Mouse (Mus musculus): ENCODE measurements around the gene Rnf141.

The Rnf141 gene

DNA sequence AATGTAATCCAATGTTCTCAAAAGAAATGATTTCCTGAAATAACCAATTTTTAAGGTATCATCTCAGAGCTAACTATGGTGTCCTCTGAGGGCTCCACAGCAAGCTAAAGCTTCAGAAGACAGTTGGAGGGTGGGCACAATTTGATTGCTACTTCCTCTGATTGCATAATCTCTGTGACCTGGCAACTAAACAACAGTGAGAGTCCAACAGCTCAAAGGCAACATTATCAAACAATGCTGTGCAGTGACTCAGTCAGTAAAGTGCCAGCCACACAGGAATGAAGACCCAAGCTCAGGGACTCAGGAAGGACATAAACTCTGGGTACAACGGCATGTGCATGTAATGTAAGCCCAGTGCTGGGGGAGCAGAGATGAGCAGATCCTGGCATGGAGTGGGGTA, 11.2 kb downstream of the Rnf141 start:
- DNase-seq, result no peak

DNA sequence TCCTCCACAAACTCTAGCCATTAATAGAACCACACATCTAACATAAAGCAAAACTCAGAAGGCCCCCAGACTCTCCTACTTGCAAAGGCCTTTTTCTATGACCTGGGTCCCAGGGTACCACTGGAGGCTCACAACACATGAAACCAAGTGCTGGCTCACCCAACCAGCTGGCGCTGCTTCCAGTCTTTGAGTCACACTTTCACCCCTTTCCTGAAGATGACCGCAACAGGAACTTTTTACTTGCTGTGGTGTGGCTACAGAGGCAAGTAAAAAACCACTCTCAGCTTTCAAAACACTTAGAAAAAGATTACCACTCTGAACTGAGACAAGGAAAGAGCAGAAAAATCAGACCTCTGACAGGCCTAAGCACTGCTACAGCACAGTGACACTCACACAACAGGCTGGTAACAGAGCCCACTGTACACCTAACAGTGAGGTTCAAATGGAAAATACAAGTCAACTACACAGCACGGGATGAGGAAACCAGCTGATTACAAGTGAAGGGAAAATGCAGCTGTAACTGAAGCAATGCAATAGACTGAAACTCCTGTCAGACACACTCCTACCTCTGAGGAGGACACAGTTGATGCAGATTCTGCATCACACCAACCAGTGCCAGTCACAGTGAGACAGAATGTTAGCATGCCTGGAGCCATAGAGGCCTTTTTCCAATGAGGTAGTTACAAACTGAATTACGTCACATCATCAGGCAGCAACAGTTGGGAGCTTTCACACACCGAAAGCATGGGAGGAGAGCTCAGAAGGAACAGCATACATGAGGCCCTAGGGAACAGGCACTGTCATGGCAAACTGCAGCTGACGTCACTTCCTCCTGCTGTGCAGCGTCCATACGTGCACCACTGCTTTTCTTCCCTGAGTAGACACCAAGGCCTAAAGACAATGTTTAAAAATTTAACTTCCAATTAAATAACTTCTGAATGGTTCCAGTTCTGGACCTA, 20.0 kb downstream of the Rnf141 start:
- no peak for DNase-seq

DNA sequence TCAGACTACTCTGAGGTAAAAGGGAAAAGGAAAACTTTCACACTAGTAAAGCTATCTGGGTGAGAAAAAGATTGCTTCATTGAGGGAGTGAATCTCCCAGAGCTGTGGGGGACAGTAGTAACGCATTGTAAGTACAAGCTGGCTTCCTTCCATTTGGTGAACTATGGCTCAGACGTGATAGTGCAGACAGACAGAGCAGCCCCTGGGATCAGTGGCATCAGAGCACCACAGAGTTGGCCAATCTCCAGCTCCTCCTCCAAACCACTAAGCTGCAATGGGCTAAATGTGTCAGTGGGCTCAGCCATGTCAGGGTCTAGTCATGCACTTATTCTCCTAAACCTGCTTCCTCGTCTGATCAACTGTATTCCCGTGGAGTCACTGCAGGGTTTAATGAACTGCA, 20.7 kb downstream of the Rnf141 start:
- no peak for DNase-seq

DNA sequence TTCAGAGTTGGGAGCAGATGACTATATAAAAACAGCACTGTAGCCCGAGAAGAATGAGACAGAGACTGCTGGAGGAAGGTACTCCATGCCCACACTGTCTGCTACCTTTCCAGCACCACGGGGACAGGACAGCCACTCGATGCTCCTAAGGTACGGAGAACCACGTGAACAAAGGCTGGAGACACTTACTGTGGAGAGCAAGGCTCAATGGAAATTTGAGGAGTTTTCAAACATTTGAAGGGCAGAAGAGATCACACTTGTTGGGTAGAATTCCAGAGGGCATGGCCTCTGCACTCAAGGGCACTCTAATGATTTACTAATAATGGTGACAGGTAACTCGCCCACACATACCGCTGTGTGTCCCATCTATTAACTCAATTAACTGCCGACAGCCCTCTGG, 21.2 kb downstream of the Rnf141 start:
- no peak for DNase-seq

DNA sequence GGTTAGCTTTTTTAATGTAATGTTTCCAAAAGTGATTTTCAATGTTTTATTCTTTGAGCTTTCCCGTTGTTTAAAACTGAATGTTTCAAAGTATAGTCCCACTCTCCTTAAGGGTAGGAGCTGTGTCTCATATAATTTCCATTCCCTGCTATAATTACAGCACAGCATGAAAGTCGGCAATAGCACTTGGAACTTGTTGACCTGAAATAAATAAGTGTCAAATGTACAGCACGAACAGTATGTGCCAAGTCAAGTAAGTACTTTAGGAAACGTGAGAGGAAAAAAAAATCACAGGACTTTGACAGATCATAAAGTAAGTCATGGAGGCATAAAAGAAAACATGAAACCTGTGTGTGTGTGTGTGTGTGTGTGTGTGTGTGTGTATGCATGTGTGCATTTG, 22.2 kb downstream of the Rnf141 start:
- DNase-seq, result no peak

DNA sequence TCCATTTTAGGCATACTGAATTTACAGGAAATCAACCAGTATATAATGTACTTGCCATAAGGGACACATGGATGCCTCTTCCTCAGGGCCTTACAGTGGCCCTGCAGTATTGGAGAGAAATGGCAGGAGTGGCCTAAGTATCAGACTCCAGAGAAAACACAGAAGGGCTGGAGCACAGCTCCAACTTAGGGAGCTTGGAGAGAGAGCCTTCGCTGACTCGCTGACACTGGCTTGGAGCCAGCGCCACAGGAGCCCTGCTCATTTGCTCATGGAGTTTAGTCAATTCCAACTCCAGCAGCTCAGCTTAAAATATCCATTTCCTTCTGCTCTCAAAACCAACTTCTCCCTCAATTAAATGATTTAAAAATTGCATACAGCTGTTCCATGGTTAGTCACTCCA, 22.6 kb downstream of the Rnf141 start:
- peak; percentile 69 to 81 for DNase-seq

DNA sequence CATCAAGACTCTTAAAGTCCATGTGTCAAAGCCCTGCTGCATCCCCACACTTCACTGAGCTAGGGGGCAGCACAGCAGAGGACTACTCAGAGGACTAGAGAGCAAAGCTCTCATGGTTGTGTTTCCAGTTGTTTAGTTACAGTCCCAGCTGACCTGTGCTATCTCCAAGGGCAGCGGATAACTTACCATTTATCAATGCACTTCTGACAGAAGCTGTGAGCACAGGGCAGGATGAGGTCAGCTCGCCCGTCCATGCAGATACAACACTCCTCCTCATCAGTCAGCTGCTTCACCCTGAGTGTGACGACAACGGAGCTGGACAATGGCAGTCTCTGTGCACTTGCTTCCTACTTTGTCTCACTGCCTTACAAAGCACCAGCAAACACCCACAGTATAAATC, 23.2 kb downstream of the Rnf141 start:
- DNase-seq, result peak in 1 of 2 experiments; percentile 5

DNA sequence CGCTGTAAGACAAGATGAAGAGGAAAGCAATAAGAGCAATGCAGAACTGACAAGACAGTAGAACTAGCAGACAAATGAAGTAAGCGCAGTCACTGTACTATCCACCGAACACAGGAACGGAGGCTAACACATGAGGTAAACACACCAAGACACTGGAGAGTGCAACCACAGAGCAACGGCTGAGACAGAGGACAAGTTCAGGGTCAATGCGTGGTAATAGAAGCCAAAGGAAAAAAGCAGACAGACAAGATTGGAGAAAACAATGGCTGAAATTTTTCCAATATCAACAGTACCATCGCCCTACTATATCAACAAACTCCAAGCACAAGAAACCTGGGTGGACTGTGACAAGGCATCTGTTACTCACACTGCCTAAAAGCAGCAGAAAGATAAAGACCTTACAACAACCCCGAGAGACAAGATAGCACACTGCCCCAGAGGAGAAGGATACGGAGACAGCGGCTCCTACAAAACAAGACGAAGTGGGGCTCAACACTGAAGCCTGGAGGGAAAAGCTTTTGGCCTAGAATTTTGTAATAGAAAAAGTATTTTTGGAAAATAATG, 25.4 kb downstream of the Rnf141 start:
- no peak for DNase-seq

DNA sequence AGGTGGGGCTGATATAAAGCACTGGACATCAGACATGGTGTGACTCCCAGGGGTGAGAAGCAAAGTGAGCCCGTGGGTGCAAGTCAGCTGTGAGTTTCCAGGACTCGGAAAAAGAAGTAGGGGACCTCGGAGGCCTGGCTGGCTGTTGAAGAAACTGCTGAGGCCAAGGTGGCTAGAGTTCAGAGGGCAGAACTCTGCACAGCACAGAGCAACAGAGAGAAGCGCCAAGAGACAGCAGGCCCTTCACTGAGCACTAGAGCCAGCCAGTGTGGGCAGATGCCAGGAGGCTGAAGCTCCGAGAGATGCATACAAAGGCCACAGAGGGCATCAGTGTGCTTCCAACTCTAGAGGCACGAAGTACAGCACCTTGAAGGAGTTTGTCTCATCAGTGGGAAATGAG, 26.1 kb downstream of the Rnf141 start:
- peak; percentile 25 to 52 for DNase-seq

DNA sequence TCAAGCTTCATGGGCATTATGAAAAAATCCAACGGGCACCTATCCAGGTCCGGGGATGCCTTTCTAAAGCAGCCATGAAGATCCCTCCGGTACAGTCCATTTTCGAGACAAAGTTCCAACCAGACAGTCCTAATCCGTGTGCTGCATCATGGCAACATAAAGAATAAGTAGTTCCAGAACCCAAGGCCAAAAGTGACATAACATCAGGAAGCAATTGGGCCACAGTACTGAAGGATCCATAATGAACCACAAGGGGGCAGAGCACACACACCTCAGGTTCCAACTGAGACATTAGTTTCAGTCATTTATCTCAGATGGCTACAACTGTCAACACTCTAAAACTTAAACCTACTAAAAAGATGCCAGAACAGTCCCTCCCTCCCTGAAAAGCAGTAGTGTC, 28.2 kb downstream of the Rnf141 start:
- DNase-seq, result peak; percentile 31 to 60

DNA sequence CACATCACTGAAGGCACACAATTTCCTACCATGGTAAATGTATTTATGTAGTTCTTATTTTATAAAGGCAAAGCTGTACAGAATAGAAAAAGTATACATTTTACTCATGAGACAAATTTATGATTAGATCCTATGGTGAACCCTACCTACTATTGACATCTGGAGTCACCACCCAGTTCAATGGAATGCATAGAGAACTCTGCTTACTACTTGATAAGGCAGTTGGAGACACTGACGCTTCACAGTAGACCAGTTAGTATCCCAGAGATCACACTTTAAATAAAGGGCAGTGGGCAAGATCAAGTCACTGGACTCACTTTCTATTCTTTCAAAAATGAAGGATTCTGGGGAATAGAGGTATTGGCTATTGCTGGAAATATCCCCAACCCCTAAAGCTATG, 30.3 kb downstream of the Rnf141 start:
- DNase-seq, result no peak

DNA sequence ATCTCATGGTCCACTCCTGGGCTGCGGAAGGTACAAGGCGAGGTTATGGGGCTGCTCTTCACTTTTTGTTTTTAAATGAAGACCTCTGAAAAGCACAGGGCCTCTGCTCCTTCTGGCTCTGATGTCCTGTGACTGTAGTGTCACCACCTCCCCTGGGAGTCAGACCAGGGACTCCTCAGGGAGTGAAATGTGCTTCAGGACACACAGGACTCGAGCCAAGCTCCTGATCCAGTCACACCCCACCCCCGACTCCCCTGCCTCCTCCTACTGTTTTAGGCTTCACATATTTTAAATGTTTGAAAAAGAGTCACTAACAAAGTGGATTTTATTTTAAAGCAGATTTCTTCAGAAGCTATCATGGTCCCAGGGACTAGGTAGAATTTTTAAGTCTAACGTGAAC, 32.7 kb downstream of the Rnf141 start:
- DNase-seq, result no peak

DNA sequence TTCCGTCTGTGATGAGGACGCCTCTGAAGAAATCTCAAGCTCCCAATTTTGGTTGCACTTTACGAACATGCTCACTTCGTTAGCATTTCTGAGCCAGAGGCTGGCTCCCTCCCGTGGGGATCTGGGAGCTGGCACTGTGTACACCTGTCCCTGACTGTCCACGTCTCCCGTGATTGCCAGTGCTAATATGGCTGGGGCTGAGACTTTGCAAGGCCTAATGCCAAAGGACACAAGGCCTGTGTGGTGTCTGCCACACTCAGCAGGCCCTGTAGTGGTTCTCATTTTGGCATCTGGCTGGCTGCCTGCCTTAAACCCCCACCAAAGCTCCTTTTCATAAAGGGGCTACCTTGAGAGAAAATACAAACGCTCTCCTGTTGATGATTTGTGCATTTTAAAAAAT, 33.3 kb downstream of the Rnf141 start:
- no peak for DNase-seq

DNA sequence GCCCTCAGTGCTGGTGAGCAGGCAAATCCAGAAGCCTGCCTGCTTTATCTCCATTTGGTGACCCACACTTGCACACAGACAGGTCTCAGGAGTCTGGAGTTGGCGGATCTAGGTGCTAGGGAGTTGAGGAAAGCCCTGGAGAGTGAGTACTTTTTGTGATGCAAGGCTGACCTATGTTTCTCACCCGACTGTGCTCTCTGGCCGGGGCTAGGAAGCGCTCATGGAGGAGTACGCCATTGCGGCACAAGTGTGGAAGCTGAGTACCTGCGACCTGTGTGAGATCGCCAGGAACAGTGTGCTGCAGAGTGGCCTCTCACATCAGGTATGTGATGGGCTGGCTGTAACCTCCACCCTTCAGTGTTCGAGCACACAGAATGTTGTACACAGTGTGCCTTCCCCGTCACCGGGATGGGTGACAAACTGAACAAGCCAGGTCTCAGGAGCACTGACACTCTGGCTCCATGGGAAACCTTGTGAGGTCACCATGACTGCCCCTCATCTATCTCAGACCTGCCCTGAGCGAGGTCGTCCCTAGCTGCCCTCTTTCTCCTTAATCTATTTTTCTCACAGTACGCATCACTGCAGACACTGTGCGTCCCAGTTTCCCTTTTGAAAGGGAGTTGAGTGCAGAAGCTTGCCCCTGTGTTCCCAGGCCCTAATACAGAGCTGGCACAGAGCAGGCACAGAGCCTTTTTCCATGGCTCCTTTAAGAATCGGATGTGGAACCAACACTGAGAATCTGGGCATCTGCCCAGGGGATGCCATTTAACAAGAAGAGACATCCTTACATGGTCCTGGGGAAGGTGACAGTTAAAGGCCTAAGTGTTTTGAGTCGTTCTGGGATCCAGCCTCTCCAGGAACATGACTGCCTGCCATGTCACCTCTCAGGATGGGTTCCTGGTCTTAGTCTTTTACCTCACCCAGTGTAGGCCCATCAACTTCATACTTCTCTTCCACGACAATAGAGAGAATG, 34.4 kb downstream of the Rnf141 start:
- DNase-seq, result no peak

DNA sequence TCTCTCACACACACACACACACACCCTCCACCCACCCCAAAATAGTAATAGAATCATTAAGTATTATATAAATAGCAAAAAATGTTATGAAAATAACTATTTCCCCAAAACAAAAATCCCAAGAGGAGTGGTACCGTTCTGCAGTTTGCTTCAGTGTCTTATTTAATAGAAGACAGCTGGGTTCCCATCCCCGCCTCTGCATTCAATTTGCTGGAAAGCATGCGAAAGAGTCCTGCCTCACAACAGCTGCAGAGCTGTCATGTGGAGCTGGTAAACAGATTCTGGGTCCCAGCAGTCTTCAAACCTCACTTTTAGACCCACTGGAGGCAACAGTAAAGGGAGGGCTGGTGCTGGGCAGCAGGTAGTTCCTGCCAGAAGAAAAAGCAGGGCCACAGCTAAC, 35.3 kb downstream of the Rnf141 start:
- DNase-seq, result no peak

DNA sequence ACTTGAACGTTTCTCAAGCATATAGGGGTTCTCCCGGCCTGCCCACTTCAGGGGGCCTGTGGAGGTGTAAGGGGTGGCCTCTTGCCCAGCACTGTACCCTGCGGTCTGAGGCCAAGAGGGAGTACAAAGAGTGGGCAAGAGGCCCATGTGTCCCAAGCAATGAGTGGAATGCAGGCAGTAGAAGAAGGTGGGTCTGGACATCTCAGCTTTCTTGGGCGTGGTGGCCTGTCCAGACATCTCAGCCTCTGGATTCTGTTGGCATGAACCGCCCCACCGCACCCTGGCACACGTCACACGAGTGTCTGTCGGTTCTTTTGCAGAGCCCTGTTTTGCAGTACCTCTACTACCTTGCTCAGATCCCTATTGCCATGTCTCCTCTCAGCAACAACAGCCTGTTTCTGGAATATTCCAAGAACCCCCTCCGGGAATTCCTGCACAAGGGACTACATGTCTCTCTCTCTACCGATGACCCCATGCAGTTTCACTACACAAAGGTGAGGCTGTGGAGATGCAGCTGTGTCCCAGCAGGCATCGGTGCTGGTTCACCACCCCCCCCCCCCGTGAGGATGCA, 36.7 kb downstream of the Rnf141 start:
- no peak for DNase-seq

DNA sequence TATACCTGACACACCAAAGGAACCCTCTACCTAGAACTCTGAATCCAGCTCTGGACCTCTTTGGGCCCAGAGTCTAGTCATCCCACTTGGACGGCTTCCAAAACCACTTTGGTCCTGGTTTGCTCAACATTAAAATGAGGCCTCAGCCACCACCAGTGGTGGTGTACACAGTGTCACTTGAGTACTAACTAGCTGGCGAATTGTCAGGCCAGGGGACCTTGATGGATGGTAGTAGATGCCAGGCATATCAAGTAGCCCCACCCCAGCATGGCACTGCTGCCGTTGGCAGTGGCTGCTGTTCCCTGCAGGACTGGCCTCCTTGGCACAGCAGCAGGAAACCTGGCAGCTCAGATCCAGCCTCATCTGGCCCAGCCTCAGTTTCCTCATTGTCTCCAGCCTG, 40.0 kb downstream of the Rnf141 start:
- DNase-seq, result peak; percentile 22 to 52

DNA sequence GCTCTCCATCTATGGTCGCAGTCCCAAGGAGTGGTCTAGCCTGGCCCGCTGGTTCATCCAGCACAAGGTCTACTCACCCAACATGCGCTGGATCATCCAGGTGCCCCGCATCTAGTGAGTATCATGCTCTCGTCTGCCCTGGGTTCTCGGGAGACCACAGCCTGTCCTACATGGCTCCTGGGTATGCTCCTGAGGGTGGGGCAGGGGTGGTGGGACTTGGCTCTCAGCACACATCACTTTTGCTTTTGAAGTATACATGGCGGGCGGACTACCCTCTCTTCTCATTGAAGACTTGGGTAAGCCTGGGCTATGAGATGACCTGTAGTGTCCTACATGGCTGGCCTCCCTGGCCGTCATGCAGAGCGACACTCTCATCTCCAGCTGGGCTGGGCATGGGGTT, 41.1 kb downstream of the Rnf141 start:
- no peak for DNase-seq

DNA sequence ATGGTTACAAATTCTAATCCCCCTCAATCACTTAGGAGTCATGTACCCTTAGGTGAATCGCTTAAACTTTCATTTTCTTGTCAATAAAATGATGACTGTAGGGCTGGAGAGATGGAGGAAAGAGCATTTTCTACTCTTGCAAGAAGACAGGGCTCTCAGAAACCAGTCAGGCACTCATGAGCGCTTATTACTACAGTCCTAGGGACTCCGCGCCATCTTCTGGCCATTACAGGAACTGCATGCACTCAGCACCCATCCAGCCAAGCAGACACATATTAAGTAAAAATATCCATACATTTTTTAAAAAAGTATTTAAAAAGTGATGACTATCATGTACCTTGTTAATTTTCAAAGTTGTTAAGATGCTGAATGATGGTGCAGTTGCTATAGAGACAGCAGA, 43.2 kb downstream of the Rnf141 start:
- DNase-seq, result peak; percentile 85 to 90

DNA sequence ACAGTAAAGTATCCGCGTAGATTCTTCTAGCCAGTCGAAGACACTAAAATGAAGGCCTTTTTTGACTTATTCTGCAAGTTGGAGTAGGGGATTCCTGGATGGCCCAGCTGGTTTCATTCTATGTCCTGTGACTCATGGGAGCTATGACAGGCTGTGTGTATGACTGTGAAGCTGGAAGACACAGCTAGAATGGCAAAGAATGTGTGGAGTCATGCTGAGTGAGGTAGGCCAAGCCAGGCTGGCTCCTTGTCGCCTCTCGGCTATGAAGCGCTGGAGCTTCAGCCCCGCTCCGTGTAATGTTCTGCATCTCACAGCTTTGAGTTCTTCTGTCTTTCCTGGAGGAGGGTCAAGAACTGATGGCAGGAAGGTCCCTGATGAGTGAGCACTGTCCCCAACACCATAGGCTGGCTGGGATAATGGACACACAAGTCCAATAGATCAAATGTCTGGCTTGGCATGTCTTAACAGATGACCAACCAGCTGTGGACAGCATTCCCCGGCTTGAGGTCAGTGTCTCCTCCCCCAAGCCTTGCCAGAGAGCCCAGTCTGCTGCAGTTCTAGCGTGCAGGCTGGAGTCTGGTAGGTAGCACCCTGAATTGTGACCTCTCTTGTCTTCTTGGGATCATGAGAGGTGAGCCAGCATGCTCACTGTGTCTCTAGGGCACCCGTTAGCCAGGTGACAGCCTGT, 46.4 kb downstream of the Rnf141 start:
- DNase-seq, result no peak

DNA sequence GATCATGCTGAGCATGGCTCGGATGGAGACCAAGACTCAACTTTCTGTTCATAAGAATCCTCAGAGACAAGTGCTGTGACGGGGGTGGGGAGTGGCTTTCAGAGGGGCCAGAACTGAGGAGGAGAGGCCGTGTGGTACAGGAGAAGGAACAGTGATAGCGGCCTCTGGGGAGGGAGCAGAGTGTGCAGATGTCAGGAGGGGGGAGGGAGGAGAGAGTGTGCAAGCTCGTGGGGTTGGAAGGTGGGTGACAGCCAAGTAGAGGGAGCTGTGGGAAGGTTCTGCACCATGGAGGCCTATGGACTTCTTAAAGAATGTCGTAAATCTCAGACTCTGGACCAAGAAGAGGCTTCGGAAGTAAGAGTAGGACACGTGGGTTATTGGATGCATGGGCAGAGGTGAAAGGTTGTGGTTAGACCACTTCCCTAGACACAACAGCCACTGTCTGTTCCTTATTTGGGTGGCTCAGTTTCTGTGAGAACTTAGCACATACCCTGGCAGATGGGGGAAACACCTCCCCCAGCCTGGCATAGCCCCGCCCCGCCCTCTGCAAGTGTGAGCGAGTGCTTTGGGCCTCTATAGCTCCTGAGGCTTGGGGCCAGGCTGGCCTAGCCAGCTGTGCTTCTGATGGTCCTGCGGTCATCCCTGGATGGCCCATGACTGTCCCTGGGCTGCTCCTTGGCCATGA, 47.7 kb downstream of the Rnf141 start:
- no peak for DNase-seq

DNA sequence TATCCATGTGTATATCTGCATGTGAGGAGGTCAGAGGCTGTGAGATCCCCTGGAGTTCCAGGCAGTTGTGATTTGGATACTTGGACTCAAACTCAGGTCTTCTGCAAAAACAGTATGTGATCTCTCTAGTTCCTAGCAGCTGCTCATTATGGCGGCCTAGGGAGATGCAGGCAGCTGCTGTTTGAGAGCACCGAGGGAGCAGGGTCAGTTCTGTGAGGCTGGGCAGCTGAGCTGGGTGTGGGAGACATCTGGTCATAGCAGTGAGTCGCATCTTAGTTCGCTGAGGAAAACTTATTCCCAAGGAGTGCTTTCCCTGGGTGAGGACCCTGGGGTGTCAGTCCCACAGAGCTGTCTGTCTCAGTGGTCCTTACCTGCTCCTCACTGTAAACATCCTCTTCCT, 49.5 kb downstream of the Rnf141 start:
- no peak for DNase-seq
